Mouse (Mus musculus) Patski (cell line): ENCODE measurements at regions not wholly inside any gene's neighbourhood (a gene's known extent, or its start where the extent isn't known, plus 50 kb on each side); places are given as distances from the start of the nearest gene placed in this dataset.
A peak's percentile ranks its signal among the peaks of the same experiment; 100 is the strongest.

ENCODE experiments used
- ATAC-seq: fragments of 100-300 bp; one replicate; pipeline ENCODE4 v1.8.0; 2021
- CTCF ChIA-PET: fragments of 350-600 bp; sonication (Branson Sonifier 250); formaldehyde crosslinking; loops from one replicate; lab custom pipeline; 2022; ENCODE audit warnings: inconsistent platforms; lab: Charles Lee
- POLR2A ChIA-PET: fragments of 350-600 bp; sonication (Branson Sonifier 250); formaldehyde crosslinking; loops from one replicate; lab custom pipeline; 2022; ENCODE audit warnings: antibody characterized with exemption, inconsistent platforms; lab: Charles Lee
- DNase-seq: peaks from one replicate; pipeline ENCODE4 v3.0.0-alpha.2; 2011; ENCODE audit warnings: low read depth, low spot score
- H3K27me3 ChIP-seq: fragments of 371-371 bp; one replicate; pipeline ENCODE4 v1.5.1; 2021
- CTCF ChIP-seq: fragments of 100-300 bp; IDR thresholded peaks from one replicate; pipeline ENCODE4 v1.5.1; 2021
- in situ Hi-C: fragments of 300-500 bp; cut with MboI; formaldehyde crosslinking; loops from 3 replicates; pipeline ENCODE4 v1.11.1; 2018; ENCODE audit warnings: low pct_unique_long_range_greater_than_20kb, mixed read lengths

GRCm38 (mm10) chr1:136711243-136711642, 86.5 kb downstream of the Zfp281 start:
- no peak for TF ChIP-seq CTCF
- CTCF ChIA-PET: no interaction called here
- in situ Hi-C loops: no loop called here
- no peak for ATAC-seq
- no peak for DNase-seq
- POLR2A ChIA-PET: no interaction called here
- H3K27me3 ChIP-seq: no peaks in the 10 kb centered on the region

GRCm38 (mm10) chr1:136714077-136714476, 89.4 kb downstream of the Zfp281 start:
- ATAC-seq: no peak
- H3K27me3 ChIP-seq: no peaks in the 10 kb centered on the region
- TF ChIP-seq CTCF: no peak
- ChIA-PET POLR2A (no interaction called here), CTCF (interaction anchor here (1.3 kb wide), 1 partner anchor 11 kb away, joined by 4 read pairs; no protein-coding TSS in a partner anchor)
- no peak for DNase-seq
- in situ Hi-C loops: no loop called here

- ATAC-seq (no peak), DNase-seq (no peak)
- CTCF ChIA-PET: no interaction called here
- in situ Hi-C loops: no loop called here
- H3K27me3 ChIP-seq: no peaks in the 10 kb centered on the region
- TF ChIP-seq CTCF: no peak
- POLR2A ChIA-PET: no interaction called here
These were observed 90.3 kb downstream of the Zfp281 start for GRCm38 (mm10) chr1:136714987-136715386.

GRCm38 (mm10) chr1:136717830-136718517, 93.3 kb downstream of the Zfp281 start:
- peak; percentile 86 for DNase-seq
- ChIA-PET POLR2A (interaction anchor here (0.7 to 0.9 kb wide), 2 partner anchors 32 to 36 kb away, joined by 3 to 4 read pairs; no protein-coding TSS in a partner anchor), CTCF (interaction anchor here (1.0 to 1.8 kb wide), 8 partner anchors 8 to 162 kb away, joined by 3 to 10 read pairs (median 4); no protein-coding TSS in a partner anchor)
- ATAC-seq: peak; percentile 91
- in situ Hi-C loops: no loop called here
- no peaks in the 10 kb centered on the region for H3K27me3 ChIP-seq
- no peak for TF ChIP-seq CTCF

- ChIA-PET POLR2A (no interaction called here), CTCF (interaction anchor here (2.7 kb wide), 1 partner anchor 95 kb away, joined by 6 read pairs; no protein-coding TSS in a partner anchor)
- TF ChIP-seq CTCF: no peak
- ATAC-seq (no peak), DNase-seq (no peak)
- no peaks in the 10 kb centered on the region for H3K27me3 ChIP-seq
- in situ Hi-C loops: no loop called here
These were observed 99.2 kb downstream of the Zfp281 start for GRCm38 (mm10) chr1:136723839-136724443.

- in situ Hi-C loops: no loop called here
- TF ChIP-seq CTCF: no peak
- peak; percentile 26 for ATAC-seq
These were observed 100.5 kb downstream of the Zfp281 start for GRCm38 (mm10) chr1:136725242-136725641.

GRCm38 (mm10) chr1:136726145-136726935, 101.6 kb downstream of the Zfp281 start:
- ChIA-PET CTCF (interaction anchor here (0.7 to 2.4 kb wide), 5 partner anchors 9 to 23 kb away, joined by 3 to 10 read pairs (median 4); no protein-coding TSS in a partner anchor), POLR2A (no interaction called here)
- H3K27me3 ChIP-seq: no peaks in the 10 kb centered on the region
- in situ Hi-C loops: no loop called here
- no peak for ATAC-seq
- DNase-seq: no peak
- TF ChIP-seq CTCF: peak; percentile 73

More at GRCm38 (mm10) chr1:136725242-136725641, 100.5 kb downstream of the Zfp281 start:
- no peak for DNase-seq
- ChIA-PET POLR2A (interaction anchor here (0.6 to 0.8 kb wide), 2 partner anchors 34 to 138 kb away, joined by 3 to 4 read pairs; no protein-coding TSS in a partner anchor), CTCF (interaction anchor here (1.1 to 2.7 kb wide), 4 partner anchors 11 to 169 kb away, joined by 4 to 7 read pairs (median 5); no protein-coding TSS in a partner anchor)
- no peaks in the 10 kb centered on the region for H3K27me3 ChIP-seq

- ChIA-PET CTCF (no interaction called here), POLR2A (interaction anchor here (0.6 kb wide), 1 partner anchor 15 kb away, joined by 5 read pairs; no protein-coding TSS in a partner anchor)
- no peak for DNase-seq
- in situ Hi-C loops: no loop called here
- H3K27me3 ChIP-seq: no peaks in the 10 kb centered on the region
- no peak for TF ChIP-seq CTCF
- no peak for ATAC-seq
These were observed 103.3 kb downstream of the Zfp281 start for GRCm38 (mm10) chr1:136727868-136728631.

GRCm38 (mm10) chr1:136728632-136728944, 103.9 kb downstream of the Zfp281 start:
- in situ Hi-C loops: no loop called here

More at GRCm38 (mm10) chr1:136728632-136728944, 103.9 kb downstream of the Zfp281 start:
- TF ChIP-seq CTCF: no peak
- POLR2A ChIA-PET: no interaction called here
- H3K27me3 ChIP-seq: no peaks in the 10 kb centered on the region
- CTCF ChIA-PET: interaction anchor here (0.7 kb wide), 1 partner anchor 177 kb away, joined by 3 read pairs; no protein-coding TSS in a partner anchor
- ATAC-seq (no peak), DNase-seq (no peak)
